Mouse (Mus musculus) mature B cell (primary cell): Measurements from ENCODE around the gene Cep70.

Source experiments
- in situ Hi-C: fragments of 300-500 bp; cut with MboI; formaldehyde crosslinking; loops from 2 replicates; pipeline ENCODE4 v1.14.3; 2019

Cep70 gene

DNA sequence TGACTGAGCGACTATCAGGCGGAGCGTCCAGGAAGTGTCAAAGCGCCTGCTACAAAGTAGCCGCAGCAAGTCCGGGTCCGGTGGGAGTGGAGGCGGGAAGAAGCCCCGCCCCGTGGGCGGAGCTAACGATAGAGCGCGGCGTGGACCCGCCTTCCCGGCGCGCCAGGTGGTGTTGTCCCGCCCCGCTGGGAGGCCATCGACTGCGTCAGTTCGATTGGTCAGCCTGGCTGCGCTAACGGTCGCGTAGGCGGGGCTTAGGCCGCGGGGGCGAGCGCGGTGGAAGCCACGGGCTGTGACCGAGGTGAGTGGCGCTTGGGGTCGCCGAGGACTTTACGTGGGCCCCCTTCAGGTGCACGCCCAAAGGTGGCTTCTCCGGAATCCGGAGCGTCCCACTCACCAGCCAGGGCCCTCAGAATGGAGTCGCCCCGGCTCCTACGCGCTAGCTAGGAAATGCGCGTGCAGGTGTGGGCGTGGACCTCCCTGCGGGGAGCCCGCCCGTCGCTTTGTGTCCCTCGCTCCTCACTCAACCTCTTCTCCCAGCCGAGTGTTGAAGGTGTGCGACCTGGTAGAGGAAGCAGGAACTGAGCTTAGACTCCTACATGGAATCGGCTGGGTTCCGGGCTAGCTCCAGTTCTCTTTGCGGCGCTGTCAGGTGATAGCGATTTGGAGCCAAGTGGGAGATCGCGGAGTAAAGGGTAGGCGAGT is at the start of gene Cep70:
Gene Cep70, plus strand, starts transcription at position 178 of the 705 bp plus-strand sequence.
- in situ Hi-C loops: loop anchor here (10.0 to 25.0 kb wide), 3 partner anchors 181 to 631 kb away; partner anchors contain the start of genes Faim and Mrps22

DNA sequence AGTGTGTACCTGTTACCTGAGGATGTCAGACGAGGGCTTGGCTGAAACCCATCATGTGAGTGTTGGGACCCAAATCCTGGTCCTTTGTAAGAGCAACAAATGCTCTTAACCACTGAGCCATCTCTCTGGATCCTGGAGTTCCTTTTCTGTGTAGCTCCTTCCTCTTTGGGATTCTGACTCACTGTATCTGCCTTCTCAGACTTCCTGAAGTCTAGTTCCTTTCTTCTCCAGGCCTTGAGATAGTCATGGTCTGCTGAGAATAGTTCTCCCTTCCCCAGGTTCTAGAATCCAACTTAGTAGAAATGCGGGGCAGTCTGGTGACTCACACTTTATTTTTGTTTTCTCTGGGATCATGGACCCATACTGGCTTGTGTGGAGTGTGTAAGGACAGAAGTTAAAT is 30.5 kb upstream of the Cep70 start:
- in situ Hi-C loops: no loop called here

DNA sequence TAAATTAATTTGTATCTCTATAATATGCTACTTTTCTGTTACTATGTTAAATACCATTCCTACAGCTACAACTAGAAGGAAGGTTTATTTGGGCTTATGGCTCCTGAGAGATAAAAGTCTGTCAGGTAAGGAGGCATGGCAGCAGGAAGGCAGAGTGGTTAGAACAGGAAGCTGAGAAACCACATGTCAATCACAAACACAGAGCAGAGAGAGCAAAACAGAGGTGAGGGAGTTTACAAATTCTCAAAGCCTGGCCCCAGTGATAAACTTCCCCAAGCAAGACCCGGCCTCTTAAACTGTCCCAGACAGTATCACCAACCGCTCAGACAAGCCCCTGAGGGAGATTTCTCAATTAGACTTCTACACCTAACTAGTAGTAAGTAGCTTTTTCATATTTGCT is 27.0 kb upstream of the Cep70 start:
- in situ Hi-C loops: no loop called here

DNA sequence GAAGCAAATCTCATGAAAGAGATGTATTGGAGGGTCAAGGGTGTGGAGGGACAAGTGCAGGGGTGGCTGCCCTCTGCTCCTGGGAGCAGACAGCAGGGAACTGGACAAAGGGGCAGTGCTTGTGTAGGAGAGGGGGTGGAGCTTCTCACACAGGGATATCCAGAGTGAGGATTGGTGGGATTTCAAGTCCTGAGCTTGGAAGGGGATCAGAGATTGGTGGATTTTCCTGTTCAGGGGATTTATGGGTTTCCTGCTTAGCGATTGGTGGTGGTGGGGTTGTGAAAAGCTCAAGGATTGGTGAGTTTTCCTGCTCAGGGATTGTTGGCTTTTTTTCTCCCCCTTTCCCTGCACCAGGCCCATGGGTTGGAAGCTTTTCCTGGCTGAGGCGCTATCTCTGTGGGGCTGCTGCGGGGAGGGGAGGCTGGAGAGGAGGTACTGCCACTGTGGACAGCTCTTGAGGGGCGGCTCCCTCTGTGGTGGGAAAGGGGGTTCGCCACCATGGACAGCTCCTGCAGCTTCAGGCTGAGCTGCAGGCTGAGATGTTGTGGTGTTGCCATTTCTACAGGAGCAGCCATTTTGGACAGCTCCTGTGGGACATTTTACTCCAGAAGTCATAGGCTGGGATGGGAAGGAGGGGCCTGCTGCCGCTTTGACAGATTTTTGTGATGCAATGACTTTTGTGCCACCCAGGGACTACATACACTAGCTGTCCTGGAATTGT is 25.0 kb upstream of the Cep70 start:
- in situ Hi-C loops: no loop called here

DNA sequence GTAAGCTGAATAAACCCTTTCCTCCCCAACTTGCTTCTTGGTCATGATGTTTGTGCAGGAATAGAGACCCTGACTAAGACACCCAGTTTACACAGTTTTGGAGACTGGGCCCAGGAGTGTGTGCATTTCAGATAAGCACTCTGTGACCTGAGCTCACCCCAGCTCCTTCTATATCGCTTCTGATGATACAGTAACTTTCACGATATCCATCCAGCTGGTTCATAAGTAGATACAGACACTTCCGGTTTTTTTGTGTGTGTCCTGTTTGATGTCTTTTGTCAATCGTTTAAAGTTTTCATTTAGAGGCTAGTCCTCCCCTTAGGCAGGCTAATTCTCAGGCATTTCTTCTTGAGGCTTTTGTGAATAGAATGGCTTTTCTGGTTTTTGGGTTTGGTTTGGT is 21.5 kb upstream of the Cep70 start:
- in situ Hi-C loops: no loop called here

DNA sequence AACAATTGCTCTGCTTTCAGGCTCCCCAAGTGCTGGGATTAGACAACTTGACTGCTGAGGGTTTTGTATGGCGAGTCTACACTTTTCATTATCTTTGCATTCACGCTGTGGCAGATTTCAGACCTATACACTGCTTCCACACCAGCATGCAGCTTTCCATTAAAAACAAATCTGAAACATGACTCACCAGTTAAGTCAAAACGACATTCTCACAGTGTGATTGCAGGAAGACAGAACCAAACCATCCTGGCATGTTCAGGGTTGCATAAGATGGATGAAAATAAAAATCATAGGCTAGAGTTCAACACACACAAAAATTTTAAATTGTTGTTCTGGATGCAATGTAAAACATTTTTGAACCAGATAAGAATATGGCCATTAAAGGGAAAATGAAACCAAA is 18.6 kb upstream of the Cep70 start:
- in situ Hi-C loops: no loop called here

DNA sequence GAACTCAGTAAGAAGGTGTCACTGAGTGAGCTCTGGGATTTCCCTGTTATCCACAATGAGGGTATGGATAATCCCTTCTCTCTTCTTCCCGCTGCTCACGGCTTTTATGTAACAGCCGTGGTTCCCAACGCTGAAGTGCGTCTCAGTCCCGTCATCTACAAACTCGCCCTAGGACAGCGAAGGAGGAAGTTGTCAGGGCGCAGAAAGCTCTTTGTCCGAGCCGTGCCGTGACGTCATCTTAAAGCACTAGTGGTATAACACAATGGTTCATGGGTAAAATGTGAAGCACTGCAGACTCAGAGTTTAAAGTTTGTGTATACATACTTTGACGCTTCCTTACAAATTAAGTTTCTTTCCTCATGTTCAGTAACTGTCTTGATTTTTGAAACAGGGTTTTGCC is 13.7 kb upstream of the Cep70 start:
- in situ Hi-C loops: loop anchor here (25.0 kb wide), 2 partner anchors 167 to 617 kb away; partner anchors contain the start of gene Mrps22

DNA sequence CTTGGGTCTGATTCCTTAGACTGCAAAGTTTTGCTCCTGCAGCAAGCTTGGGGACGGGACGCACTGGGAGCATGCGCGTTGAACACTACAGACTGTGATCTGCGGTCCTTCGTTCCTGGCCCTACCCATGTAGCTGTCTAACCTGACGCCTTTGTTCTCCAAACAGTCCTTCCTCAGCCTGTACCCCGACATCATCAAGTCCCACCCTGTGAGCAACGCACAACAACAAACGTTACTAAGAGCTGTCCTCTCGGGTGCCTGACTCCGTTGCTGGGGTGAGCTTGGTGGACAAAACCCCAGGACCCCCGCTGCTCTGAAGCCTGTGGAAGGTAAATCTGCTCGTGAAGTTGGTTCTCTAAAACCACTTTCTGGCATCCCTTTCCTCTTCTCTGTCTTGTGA is 6.0 kb upstream of the Cep70 start, which contains the start of gene Faiml:
Gene Faiml, minus strand, starts transcription at position 101 of the 400 bp plus-strand sequence.
- in situ Hi-C loops: loop anchor here (25.0 kb wide), 2 partner anchors 175 to 625 kb away; partner anchors contain the start of gene Mrps22

DNA sequence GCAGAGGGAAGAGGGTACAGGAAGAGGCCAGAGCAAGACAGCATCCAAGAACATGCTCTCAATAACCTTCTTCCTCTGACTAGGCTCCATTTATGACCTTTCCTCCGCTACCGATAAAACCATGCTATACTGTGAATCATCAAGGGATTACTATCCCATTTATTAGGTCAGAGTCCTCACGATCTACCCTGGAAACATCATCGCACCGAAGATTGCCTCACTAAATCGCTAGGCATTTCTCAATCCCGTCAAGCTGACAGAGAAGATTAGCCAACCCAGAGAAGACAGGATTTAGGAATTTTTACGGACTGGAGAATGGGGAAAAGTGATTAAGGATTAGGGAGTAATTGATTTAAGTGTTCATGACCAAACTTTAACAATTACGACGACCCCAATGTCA is 4.9 kb upstream of the Cep70 start:
- in situ Hi-C loops: loop anchor here (25.0 kb wide), 2 partner anchors 176 to 626 kb away; partner anchors contain the start of gene Mrps22

DNA sequence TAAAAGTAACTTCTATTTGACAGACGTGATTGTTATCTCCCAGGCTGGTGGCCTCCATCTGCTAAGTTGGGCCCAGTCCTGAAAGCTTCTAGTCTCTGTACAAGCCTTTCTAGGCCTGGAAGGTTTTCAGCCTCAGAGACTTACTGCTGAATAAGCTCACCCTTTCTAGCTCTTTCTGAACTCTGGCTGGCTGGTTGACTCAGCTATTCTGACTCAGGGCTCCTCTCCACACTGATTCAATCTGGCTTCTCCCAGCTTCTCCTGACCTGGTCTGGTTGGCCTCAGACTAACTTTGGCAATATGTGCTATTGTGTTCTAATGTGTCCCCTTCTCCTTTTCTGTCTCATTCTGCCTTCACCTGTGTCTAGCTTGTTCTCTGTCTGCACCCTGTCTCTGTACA is 3.9 kb upstream of the Cep70 start:
- in situ Hi-C loops: loop anchor here (25.0 kb wide), 2 partner anchors 177 to 627 kb away; partner anchors contain the start of gene Mrps22

DNA sequence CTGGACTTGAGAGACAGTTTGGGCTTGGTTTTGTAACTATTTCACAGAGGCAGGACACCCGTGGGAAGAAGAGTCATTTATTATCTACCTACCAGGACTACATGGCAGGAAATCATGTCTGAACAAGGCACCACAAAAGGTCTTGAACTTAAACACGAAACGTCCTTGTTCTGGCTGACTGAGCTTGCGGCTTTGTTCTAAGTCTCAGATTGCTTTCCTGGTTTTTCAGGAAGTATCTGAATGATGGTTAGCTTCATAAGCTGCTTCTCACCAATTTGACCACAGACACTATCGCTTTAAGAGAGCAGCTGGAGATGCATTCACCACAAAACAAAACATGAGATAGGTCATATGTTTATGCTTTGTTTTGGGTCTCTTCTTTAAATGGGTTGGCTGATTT is 2.6 kb upstream of the Cep70 start:
- in situ Hi-C loops: loop anchor here (10.0 to 25.0 kb wide), 3 partner anchors 178 to 628 kb away; partner anchors contain the start of genes Faim and Mrps22

DNA sequence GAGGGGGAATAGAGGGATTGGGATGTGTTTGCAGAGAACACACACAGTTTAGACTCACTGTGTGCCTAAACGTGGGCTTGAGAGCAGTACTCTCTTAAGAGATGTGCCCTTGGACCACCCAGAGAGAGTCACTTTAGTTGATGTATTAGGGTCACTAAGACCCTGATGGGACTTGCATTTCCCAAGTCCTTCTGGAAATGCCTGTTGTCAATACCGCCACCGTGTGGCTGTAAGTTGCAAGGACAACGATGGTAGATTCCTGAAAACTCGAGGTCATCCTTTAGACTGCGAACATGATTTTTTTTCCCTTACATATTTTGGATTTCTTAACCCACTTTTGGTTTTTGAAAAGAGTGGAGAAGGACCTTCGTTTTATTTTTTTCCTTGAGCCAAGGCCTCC is 1.1 kb upstream of the Cep70 start:
- in situ Hi-C loops: loop anchor here (10.0 to 25.0 kb wide), 3 partner anchors 180 to 630 kb away; partner anchors contain the start of genes Faim and Mrps22

DNA sequence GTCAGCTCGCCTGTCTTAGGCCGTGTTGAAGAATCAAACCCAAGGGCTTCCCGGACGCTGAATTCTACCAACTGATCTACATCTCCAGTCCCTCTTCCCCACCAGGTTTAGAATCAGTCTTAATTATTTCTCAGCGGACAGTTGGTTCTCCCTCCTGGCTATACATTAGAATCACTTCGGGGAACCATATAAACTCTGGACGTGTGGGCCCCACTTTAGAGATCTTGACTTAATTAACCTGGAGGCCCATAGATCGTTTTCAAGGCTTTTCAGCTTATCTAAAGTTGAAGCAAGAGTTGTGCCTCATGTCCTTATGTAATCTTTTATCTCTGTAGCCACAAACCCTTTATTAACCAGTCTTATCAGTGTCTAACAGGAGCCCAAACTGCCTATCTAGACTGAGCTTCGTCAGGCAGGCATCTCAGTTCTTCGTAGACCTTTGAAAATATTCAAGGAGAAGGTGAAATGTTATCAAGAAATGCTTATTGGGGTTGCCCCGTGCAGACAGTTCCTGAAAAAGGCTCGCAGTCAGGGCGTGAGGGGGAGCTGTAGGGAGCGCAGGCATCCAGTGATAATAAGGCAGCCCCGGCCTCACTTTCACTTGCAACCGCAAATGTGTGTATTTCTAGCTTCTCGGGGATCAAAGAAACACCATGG is 506 bp upstream of the Cep70 start:
- in situ Hi-C loops: loop anchor here (10.0 to 25.0 kb wide), 3 partner anchors 180 to 630 kb away; partner anchors contain the start of genes Faim and Mrps22

DNA sequence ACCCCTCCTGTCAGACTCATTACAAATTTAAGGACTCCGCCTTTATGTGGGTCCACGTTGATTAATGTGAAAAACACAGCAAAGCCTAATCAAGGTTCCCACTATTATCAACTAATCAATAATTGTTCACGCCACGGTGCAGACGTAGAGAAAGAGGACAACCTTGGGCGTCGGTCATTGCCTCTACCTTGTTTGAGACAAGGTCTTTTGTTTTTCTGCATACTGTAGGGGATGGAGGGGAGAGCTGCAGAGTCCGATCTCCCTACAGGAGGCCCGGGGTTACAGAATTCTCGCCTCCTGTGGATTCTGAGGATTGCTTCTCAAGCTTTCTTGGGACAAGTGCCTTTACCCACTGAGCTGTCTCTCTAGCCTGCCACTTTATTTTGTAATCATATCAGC is 727 bp downstream of the Cep70 start:
- in situ Hi-C loops: loop anchor here (10.0 to 25.0 kb wide), 3 partner anchors 182 to 632 kb away; partner anchors contain the start of genes Faim and Mrps22

DNA sequence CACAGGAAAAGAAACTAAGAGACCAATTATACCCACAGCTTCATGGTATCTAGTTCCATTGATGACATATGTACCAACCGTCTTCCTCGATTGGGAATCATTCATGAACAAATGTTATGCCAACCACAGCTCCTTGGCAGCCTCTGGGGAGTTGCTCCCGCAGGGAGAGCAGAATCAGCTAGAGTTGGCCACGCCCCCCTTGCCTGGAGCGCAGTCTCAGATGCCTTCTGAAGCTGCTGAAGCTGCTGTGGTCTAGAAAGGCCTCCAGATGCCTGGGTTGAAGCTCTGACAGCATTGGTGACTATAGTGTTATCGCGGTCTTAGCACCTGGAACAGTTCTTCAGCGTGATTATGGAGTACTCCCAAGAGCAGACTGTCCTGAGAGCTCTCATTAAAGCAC is 5.1 kb downstream of the Cep70 start:
- in situ Hi-C loops: loop anchor here (10.0 to 25.0 kb wide), 3 partner anchors 186 to 636 kb away; partner anchors contain the start of genes Faim and Mrps22

DNA sequence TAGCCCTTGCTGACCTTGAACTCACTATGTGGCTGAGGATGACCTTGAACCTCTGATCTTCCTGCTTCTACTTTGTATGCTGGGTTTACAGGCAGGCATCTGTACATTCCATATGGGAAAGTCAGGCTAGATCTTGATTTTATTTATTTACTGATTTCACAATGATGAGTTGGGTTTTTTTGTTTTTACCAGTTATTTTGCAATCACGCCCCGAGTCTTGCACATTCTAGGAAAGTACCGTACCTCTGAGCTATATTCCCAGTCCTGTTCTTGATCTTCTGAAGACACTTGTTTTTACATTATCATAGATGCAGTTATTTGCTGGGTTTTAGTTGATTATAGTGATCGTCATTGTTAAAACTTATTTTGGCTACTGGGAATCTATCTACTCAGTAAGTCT is 5.7 kb downstream of the Cep70 start:
- in situ Hi-C loops: loop anchor here (10.0 to 25.0 kb wide), 3 partner anchors 187 to 637 kb away; partner anchors contain the start of genes Faim and Mrps22

DNA sequence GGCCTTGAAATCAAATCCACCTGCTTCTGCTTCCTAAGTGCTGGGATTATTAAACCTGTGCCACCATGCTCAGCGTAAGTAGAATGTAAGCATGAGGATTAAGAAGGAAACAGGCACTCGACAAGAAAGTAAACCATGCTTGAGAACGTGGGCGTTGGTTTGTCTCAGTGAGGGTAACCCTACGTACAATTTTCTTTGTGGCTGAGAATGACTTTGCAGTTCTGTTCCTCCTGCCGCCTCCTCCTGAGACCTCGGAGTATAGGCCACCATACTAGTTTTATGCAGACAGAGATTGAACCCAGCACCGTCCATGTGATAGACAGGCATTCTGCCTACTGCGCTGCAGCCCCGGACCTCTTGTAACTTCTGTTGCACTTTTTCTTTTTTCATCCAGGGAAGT is 10.7 kb downstream of the Cep70 start:
- in situ Hi-C loops: no loop called here

DNA sequence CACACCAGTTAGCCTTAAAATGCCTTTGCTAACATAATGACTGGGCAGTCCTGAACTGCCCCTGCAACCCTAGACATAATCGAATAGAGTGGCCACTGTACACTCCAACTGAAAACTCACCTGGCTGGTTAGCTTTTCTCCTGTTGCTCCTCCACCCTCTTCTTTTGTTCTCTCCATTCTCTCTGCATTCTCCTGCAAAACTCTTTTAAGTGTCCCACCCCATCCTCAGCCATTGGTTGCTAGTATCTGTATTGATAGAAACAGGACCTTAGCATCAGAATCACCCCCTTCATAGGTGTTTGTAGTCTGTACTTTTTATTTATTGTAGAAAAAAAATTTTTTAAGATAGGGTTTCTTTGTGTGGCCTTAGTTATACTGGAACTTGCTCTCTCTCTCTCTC is 13.0 kb downstream of the Cep70 start:
- in situ Hi-C loops: no loop called here

DNA sequence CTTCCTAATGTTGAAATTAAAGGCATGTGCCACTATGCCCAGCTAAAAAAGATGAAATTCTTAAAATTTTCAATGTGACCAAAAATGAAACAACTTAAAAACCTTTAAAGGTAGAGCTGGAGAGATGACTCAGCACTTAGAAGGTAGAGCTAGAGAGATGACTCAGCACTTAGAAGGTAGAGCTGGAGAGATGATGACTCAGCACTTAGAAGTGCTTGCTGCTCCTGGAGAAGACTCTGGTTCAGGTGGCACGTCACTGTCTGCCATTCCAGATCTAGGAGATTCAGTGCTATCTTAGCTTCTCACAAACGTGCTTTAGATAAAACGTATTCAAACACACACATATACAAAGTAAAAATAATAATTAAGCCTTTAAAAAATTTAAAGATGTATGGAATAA is 13.7 kb downstream of the Cep70 start:
- in situ Hi-C loops: no loop called here

DNA sequence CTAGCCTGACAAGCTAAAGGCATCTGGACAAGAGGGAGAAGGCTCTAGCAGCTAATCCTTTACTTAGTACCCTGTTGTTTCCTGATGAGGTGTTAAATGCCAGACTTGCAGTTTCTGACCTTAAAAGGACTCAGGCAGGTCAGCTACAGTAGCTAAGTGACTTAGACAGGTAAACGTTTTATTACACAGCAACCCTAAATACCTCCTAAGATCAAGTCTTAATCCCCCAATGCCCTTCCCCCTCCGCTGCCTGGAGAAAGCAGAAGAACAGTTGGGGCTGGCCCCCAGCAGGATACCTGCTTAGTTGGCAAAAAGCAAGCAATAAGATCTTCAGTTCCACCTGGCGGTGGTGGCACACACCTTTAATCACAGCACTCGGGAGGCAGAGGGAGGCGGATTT is 15.7 kb downstream of the Cep70 start:
- in situ Hi-C loops: no loop called here

DNA sequence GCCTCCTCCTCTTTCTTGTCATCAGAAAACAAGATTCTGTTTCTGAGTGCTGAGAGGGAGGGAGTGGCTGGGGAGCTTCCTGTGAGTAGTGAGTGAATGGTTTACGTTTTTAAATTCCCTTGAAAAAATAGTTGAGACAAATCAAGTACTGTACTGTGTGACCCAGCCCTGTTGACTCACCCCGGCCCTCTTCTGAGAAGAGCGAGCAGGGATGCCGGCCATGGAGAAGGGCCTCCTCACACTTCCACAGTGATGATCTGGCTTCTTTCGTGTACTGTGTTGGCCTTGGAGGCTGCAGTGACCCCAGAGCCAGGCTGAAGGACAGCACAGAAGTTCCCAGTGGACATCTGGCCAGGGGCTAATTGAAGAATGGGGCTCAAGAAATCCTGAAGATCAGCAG is 61.1 kb downstream of the Cep70 start:
- in situ Hi-C loops: no loop called here

DNA sequence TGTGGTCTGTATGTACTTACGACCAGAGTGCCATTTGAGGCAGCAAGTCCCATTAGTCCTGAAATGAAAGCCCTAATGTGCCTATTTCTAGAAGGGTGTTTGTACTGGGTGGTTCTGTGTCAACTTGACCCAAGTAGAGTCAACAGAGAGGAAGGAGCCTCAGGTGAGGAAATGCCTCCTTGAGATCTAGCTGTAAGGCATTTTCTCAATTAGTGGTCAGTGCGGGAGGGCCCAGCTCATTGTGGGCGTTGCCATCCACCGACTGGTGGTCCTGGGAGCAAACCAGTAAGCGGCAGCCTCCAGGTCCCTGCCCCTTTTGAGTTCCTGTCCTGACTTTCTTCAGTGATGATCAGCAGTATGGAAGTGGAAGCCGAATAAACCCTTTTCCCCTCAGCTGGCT is 63.1 kb downstream of the Cep70 start:
- in situ Hi-C loops: no loop called here
